Mouse (Mus musculus) embryonic facial prominence, embryonic 12.5 days (tissue): ENCODE measurements at regions not wholly inside any gene's neighbourhood (a gene's known extent, or its start where the extent isn't known, plus 50 kb on each side); places are given as distances from the start of the nearest gene placed in this dataset.

Source experiments
- ATAC-seq: fragments of 200-750 bp; cut with Nextera tagmentation; 2 replicates; pipeline ENCODE4 v1.8.0; 2017; ENCODE audit not compliant: insufficient number of reproducible peaks, insufficient read depth, low FRiP score, low TSS enrichment
- H3K27ac ChIP-seq: fragments of 300-500 bp; sonication (generic); 2 replicates; pipeline ENCODE4 v1.5.1; 2016; ENCODE audit warnings: mild to moderate bottlenecking
- H3K27me3 ChIP-seq: fragments of 300-500 bp; sonication (generic); 2 replicates; pipeline ENCODE4 v1.6.1; 2016; ENCODE audit warnings: mild to moderate bottlenecking, moderate library complexity
- H3K36me3 ChIP-seq: fragments of 300-500 bp; sonication (generic); 2 replicates; pipeline ENCODE4 v1.6.1; 2016; ENCODE audit warnings: mild to moderate bottlenecking
- H3K4me1 ChIP-seq: fragments of 300-500 bp; sonication (generic); 2 replicates; pipeline ENCODE4 v1.6.1; 2016
- H3K4me2 ChIP-seq: fragments of 300-500 bp; sonication (generic); replicated peaks from 2 replicates; pipeline ENCODE4 v1.6.1; 2016; ENCODE audit warnings: mild to moderate bottlenecking, moderate library complexity
- H3K4me3 ChIP-seq: fragments of 300-500 bp; sonication (generic); 2 replicates; pipeline ENCODE4 v1.5.1; 2016; ENCODE audit warnings: mild to moderate bottlenecking
- H3K9ac ChIP-seq: fragments of 300-500 bp; sonication (generic); 2 replicates; pipeline ENCODE4 v1.6.1; 2016; ENCODE audit warnings: mild to moderate bottlenecking, moderate library complexity
- H3K9me3 ChIP-seq: fragments of 300-500 bp; sonication (generic); 2 replicates; pipeline ENCODE4 v1.6.1; 2016; ENCODE audit warnings: mild to moderate bottlenecking, moderate library complexity
- WGBS: fragments of 180-500 bp; shearing (Covaris S2); methylation state at CpG from one replicate; pipeline ENCODE4 v1.1.7; 2016; 5-methylcytosine and 5-hydroxymethylcytosine counted together

GRCm38 (mm10) chr8:90762390-90762789 is 54.8 kb downstream of the Gm19935 start:
- Histone ChIP-seq H3K9me3 (no peaks in the 10 kb centered on the region), H3K27me3 (no peaks in the 10 kb centered on the region), H3K4me2 (no peak overlapping the region), H3K9ac (no peak overlapping the region), H3K4me3 (no peak overlapping the region), H3K4me1 (no peaks in the 10 kb centered on the region), H3K36me3 (no peaks in the 10 kb centered on the region), H3K27ac (no peak overlapping the region)
- no peak for ATAC-seq
- WGBS: 80% methylated on average over 7 of the region's 7 CpGs

- no peaks in the 10 kb centered on the region for H3K27me3 ChIP-seq
- H3K9ac ChIP-seq: no peak overlapping the region
- no peak overlapping the region for H3K4me3 ChIP-seq
- H3K36me3 ChIP-seq: no peaks in the 10 kb centered on the region
- WGBS: 83% methylated on average over 5 of the region's 5 CpGs
- no peak overlapping the region for H3K27ac ChIP-seq
- no peaks in the 10 kb centered on the region for H3K9me3 ChIP-seq
- no peak overlapping the region for H3K4me2 ChIP-seq
- no peak for ATAC-seq
- no peaks in the 10 kb centered on the region for H3K4me1 ChIP-seq
Observed at GRCm38 (mm10) chr8:90761947-90762346, 55.2 kb downstream of the Gm19935 start.

- no peaks in the 10 kb centered on the region for H3K9me3 ChIP-seq
- 83% methylated on average over 4 of the region's 4 CpGs for WGBS
- no peaks in the 10 kb centered on the region for H3K27me3 ChIP-seq
- no peaks in the 10 kb centered on the region for H3K36me3 ChIP-seq
- H3K4me1 ChIP-seq: no peaks in the 10 kb centered on the region
- H3K9ac ChIP-seq: no peak overlapping the region
- H3K27ac ChIP-seq: no peak overlapping the region
- H3K4me2 ChIP-seq: no peak overlapping the region
- H3K4me3 ChIP-seq: no peak overlapping the region
- no peak for ATAC-seq
Observed at GRCm38 (mm10) chr8:90761446-90761845, 55.7 kb downstream of the Gm19935 start.

GRCm38 (mm10) chr8:90759531-90759930 is 57.7 kb downstream of the Gm19935 start:
- ATAC-seq: no peak
- Histone ChIP-seq H3K4me3 (no peak overlapping the region), H3K27me3 (no peaks in the 10 kb centered on the region), H3K27ac (no peak overlapping the region), H3K36me3 (no peaks in the 10 kb centered on the region), H3K4me1 (no peaks in the 10 kb centered on the region), H3K4me2 (no peak overlapping the region), H3K9ac (no peak overlapping the region), H3K9me3 (no peaks in the 10 kb centered on the region)
- WGBS: 78% methylated on average over 9 of the region's 9 CpGs

- Histone ChIP-seq H3K9ac (no peak overlapping the region), H3K27me3 (no peaks in the 10 kb centered on the region), H3K4me3 (no peak overlapping the region), H3K36me3 (no peaks in the 10 kb centered on the region), H3K9me3 (no peaks in the 10 kb centered on the region), H3K4me2 (no peak overlapping the region), H3K27ac (no peak overlapping the region), H3K4me1 (no peaks in the 10 kb centered on the region)
- ATAC-seq: no peak
- 79% methylated on average over 4 of the region's 4 CpGs for WGBS
Observed at GRCm38 (mm10) chr8:90755020-90755419, 62.2 kb downstream of the Gm19935 start.

- no peak overlapping the region for H3K27ac ChIP-seq
- no peak overlapping the region for H3K4me2 ChIP-seq
- H3K36me3 ChIP-seq: no peaks in the 10 kb centered on the region
- H3K4me1 ChIP-seq: 0 out of 2 replicates have a peak, but pooled peaks cover 8% of the 10 kb centered on the region
- WGBS: 86% methylated on average over 2 of the region's 2 CpGs
- no peak overlapping the region for H3K9ac ChIP-seq
- no peak overlapping the region for H3K4me3 ChIP-seq
- no peak for ATAC-seq
- no peaks in the 10 kb centered on the region for H3K9me3 ChIP-seq
- H3K27me3 ChIP-seq: no peaks in the 10 kb centered on the region
Observed at GRCm38 (mm10) chr8:90743546-90743945, 73.6 kb downstream of the Gm19935 start.

- Histone ChIP-seq H3K4me2 (no peak overlapping the region), H3K4me3 (no peak overlapping the region), H3K9me3 (no peaks in the 10 kb centered on the region), H3K27me3 (no peaks in the 10 kb centered on the region), H3K4me1 (0 out of 2 replicates have a peak, but pooled peaks cover 8% of the 10 kb centered on the region), H3K36me3 (no peaks in the 10 kb centered on the region), H3K9ac (no peak overlapping the region), H3K27ac (no peak overlapping the region)
- 40% methylated on average over 9 of the region's 9 CpGs for WGBS
- ATAC-seq: no peak
Observed at GRCm38 (mm10) chr8:90740963-90741733, 76.0 kb downstream of the Gm19935 start.

GRCm38 (mm10) chr8:90740302-90740962 is 76.8 kb downstream of the Gm19935 start:
- H3K27me3 ChIP-seq: no peaks in the 10 kb centered on the region
- no peaks in the 10 kb centered on the region for H3K9me3 ChIP-seq
- H3K4me2 ChIP-seq: no peak overlapping the region
- no peak overlapping the region for H3K4me3 ChIP-seq
- ATAC-seq: no peak
- no peak overlapping the region for H3K27ac ChIP-seq
- H3K36me3 ChIP-seq: no peaks in the 10 kb centered on the region
- H3K4me1 ChIP-seq: 0 out of 2 replicates have a peak, but pooled peaks cover 8% of the 10 kb centered on the region
- no peak overlapping the region for H3K9ac ChIP-seq
- 41% methylated on average over 2 of the region's 2 CpGs for WGBS

- Histone ChIP-seq H3K9me3 (no peaks in the 10 kb centered on the region), H3K4me1 (no peaks in the 10 kb centered on the region), H3K36me3 (no peaks in the 10 kb centered on the region), H3K4me2 (no peak overlapping the region), H3K27me3 (no peaks in the 10 kb centered on the region), H3K4me3 (no peak overlapping the region), H3K27ac (no peak overlapping the region), H3K9ac (no peak overlapping the region)
- WGBS: 18% methylated on average over 1 of the region's 1 CpGs
- no peak for ATAC-seq
Observed at GRCm38 (mm10) chr8:90728011-90728410, 89.2 kb downstream of the Gm19935 start.

- Histone ChIP-seq H3K27me3 (no peaks in the 10 kb centered on the region), H3K9me3 (no peaks in the 10 kb centered on the region), H3K4me3 (no peak overlapping the region), H3K9ac (no peak overlapping the region), H3K4me2 (no peak overlapping the region), H3K4me1 (no peaks in the 10 kb centered on the region), H3K27ac (no peak overlapping the region), H3K36me3 (no peaks in the 10 kb centered on the region)
- WGBS: 90% methylated on average over 5 of the region's 5 CpGs
- no peak for ATAC-seq
Observed at GRCm38 (mm10) chr8:90725188-90725587, 92.0 kb downstream of the Gm19935 start.

- no peak overlapping the region for H3K4me3 ChIP-seq
- no peak for ATAC-seq
- no peaks in the 10 kb centered on the region for H3K4me1 ChIP-seq
- 28% methylated on average over 3 of the region's 3 CpGs for WGBS
- H3K27ac ChIP-seq: no peak overlapping the region
- no peaks in the 10 kb centered on the region for H3K9me3 ChIP-seq
- no peak overlapping the region for H3K4me2 ChIP-seq
- H3K27me3 ChIP-seq: no peaks in the 10 kb centered on the region
- H3K36me3 ChIP-seq: no peaks in the 10 kb centered on the region
- H3K9ac ChIP-seq: no peak overlapping the region
Observed at GRCm38 (mm10) chr8:90716436-90716835, 100.8 kb downstream of the Gm19935 start.

- Histone ChIP-seq H3K4me2 (no peak overlapping the region), H3K4me1 (no peaks in the 10 kb centered on the region), H3K27ac (no peak overlapping the region), H3K4me3 (no peak overlapping the region), H3K9me3 (no peaks in the 10 kb centered on the region), H3K27me3 (no peaks in the 10 kb centered on the region), H3K36me3 (no peaks in the 10 kb centered on the region), H3K9ac (no peak overlapping the region)
- no peak for ATAC-seq
- 19% methylated on average over 5 of the region's 5 CpGs for WGBS
Observed at GRCm38 (mm10) chr8:90708524-90708923, 108.7 kb downstream of the Gm19935 start.
